Mouse (Mus musculus) left cerebral cortex, postnatal 10 days (tissue): ENCODE measurements around the gene Acp2. TPM values are rescaled to one million over a fixed set of nuclear protein-coding genes. Genes with fewer than 3 reads are reported as not detected.
A peak's percentile ranks its signal among the peaks of the same experiment; 100 is the strongest.

Experiments
- DNase-seq, 2 experiments: peaks; one replicate each; pipeline ENCODE4 v3.0.0; 2021 to 2022; ENCODE audit warnings: low spot score in 2 of 2, mixed read lengths in 1 of 2; ENCODE audit errors: extremely low spot score in 1 of 2
- intact Hi-C: fragments of 180-260 bp; cut with DNase I; formaldehyde crosslinking; loops from one replicate; pipeline ENCODE4 v1.15.1; 2025
- total RNA-seq, 2 experiments: library from RNA; stranded (reverse); gene quantifications; 2 replicates each; pipeline ENCODE4 v1.2.3; 2021

Gene Acp2
- total RNA-seq, 2 experiments from 2014 or later = 46.6 to 51.7 TPM

- DNase-seq = no peak
- intact Hi-C loops = no loop called here
These were observed 45.7 kb downstream of the Acp2 start for GRCm38 (mm10) chr2:91248366-91248765.

- DNase-seq = no peak
- intact Hi-C loops = no loop called here
These were observed 49.3 kb downstream of the Acp2 start for GRCm38 (mm10) chr2:91252001-91252400.

- no peak for DNase-seq
- intact Hi-C loops = no loop called here
These were observed 49.8 kb downstream of the Acp2 start for GRCm38 (mm10) chr2:91252512-91252911.

- DNase-seq = no peak
- intact Hi-C loops = no loop called here
These were observed 52.2 kb downstream of the Acp2 start for GRCm38 (mm10) chr2:91254725-91255380.

GRCm38 (mm10) chr2:91255661-91256150 is 53.0 kb downstream of the Acp2 start, which contains the start of gene Pacsin3:
Gene Pacsin3 (plus strand): TSS chr2:91255954.
- DNase-seq = peak; percentile 21 to 70
- intact Hi-C loops = no loop called here

GRCm38 (mm10) chr2:91256256-91257125 is 53.8 kb downstream of the Acp2 start:
- intact Hi-C loops = no loop called here

GRCm38 (mm10) chr2:91257126-91257980 is 54.7 kb downstream of the Acp2 start:
- peak in 1 of 2 experiments; percentile 73 for DNase-seq
- intact Hi-C loops = no loop called here

More at GRCm38 (mm10) chr2:91256256-91257125, 53.8 kb downstream of the Acp2 start:
- DNase-seq = peak; percentile 31 to 73

- intact Hi-C loops = no loop called here
- DNase-seq = peak; percentile 58 to 70
These were observed 55.4 kb downstream of the Acp2 start for GRCm38 (mm10) chr2:91258054-91258453.

- no peak for DNase-seq
- intact Hi-C loops = no loop called here
These were observed 56.1 kb downstream of the Acp2 start for GRCm38 (mm10) chr2:91258830-91259229.

GRCm38 (mm10) chr2:91259493-91259892 is 56.8 kb downstream of the Acp2 start:
- intact Hi-C loops = no loop called here
- no peak for DNase-seq

Other genes with a start within 250 kb of the Acp2 start
- gene Rapsn, start 167.3 kb upstream of the Acp2 start, total RNA-seq = under 1 TPM; 0.24 to 0.49 TPM
- 100 to 1,000 TPM; 207 to 208 TPM for gene Psmc3, start 148.9 kb upstream of the Acp2 start, total RNA-seq
- 10 to 100 TPM; 25.7 to 27.6 TPM for gene Slc39a13, start 132.5 kb upstream of the Acp2 start, total RNA-seq
- gene Spi1, start 120.5 kb upstream of the Acp2 start, total RNA-seq = 1 to 10 TPM; 5.2 to 5.6 TPM
- under 1 TPM; 0.51 to 0.61 TPM for gene Mybpc3, start 84.7 kb upstream of the Acp2 start, total RNA-seq
- gene Madd, start 19.0 kb upstream of the Acp2 start, total RNA-seq = 100 to 1,000 TPM; 170 to 174 TPM
- 1 to 10 TPM; 1.5 TPM for gene Nr1h3, start 51 bp upstream of the Acp2 start, total RNA-seq
- 10 to 100 TPM; 10.2 to 11.3 TPM for gene Ddb2, start 34.1 kb downstream of the Acp2 start, total RNA-seq
- 10 to 100 TPM; 36.4 to 38.7 TPM for gene Pacsin3, start 53.1 kb downstream of the Acp2 start, total RNA-seq
- gene Arfgap2, start 62.1 kb downstream of the Acp2 start, total RNA-seq = 10 to 100 TPM; 60.5 to 61.6 TPM
- gene 1110051M20Rik, start 241.8 kb downstream of the Acp2 start, total RNA-seq = 100 to 1,000 TPM in 1 of 2 experiments, 10 to 100 TPM in 1; 99.7 to 106 TPM